Mouse (Mus musculus): ENCODE results near the gene Stk24. TPM values are rescaled to one million over a fixed set of nuclear protein-coding genes. Genes with fewer than 3 reads are reported as not detected.

Gene Stk24
- total and polyA plus RNA-seq, 3 experiments, result 62.5 to 79.3 TPM; not detected in 1

- Histone ChIP-seq H3K27ac (ENCODE audit: control insufficient read depth, low read depth, low read length) (no peak overlapping the region), H3K4me1 (ENCODE audit: control insufficient read depth in 1 of 2, insufficient read depth in 2 of 2, low read length in 2 of 2) (no peaks in the 10 kb centered on the region), H3K79me2 (ENCODE audit: control insufficient read depth, insufficient read depth, low read length, poor library complexity) (no peaks in the 10 kb centered on the region), H3K36me3 (ENCODE audit: control insufficient read depth in 1 of 2, insufficient read depth in 2 of 2, low read length in 2 of 2) (peaks cover 0 to 1% of the 10 kb centered on the region in 2 experiments; a peak in 2 of 4 replicates), H3K4me3 (ENCODE audit: control insufficient read depth in 1 of 2, insufficient read depth in 1 of 2, low read depth in 2 of 2, low read length in 2 of 2) (no peak overlapping the region), H3K9me3 (replicated peaks; ENCODE audit: insufficient read depth, low read length) (no peaks in the 10 kb centered on the region), H3K27me3 (ENCODE audit: control insufficient read depth in 1 of 2, insufficient read depth in 2 of 2, low read length in 2 of 2) (no peaks in the 10 kb centered on the region), H3K9ac (ENCODE audit: control insufficient read depth, low read depth, low read length, poor library complexity, severe bottlenecking) (no peak overlapping the region)
- TF ChIP-seq CHD1 (IDR thresholded peaks at IDR 0.05; ENCODE audit: low read depth, low read length) (no peak), POLR2A (IDR thresholded peaks at IDR 0.05; ENCODE audit: control insufficient read depth in 1 of 2, insufficient read depth in 1 of 2, low read depth in 1 of 2, low read length in 2 of 2, poor library complexity in 1 of 2) (no peak), JUND (IDR thresholded peaks at IDR 0.05; ENCODE audit: low read depth, low read length) (no peak), UBTF (IDR thresholded peaks at IDR 0.05; ENCODE audit: borderline replicate concordance, insufficient read depth, low read depth, low read length) (no peak), POLR2AphosphoS5 (IDR thresholded peaks at IDR 0.05; ENCODE audit: borderline replicate concordance, low read depth, low read length) (no peak), CHD2 (IDR thresholded peaks at IDR 0.05; ENCODE audit: low read length) (no peak), ELF1 (IDR thresholded peaks at IDR 0.05; ENCODE audit: low read depth, low read length) (no peak), GABPA (IDR thresholded peaks at IDR 0.05; ENCODE audit: low read depth, low read length) (no peak), MAZ (IDR thresholded peaks at IDR 0.05; ENCODE audit: low read depth, low read length) (no peak), POLR2AphosphoS2 (IDR thresholded peaks at IDR 0.05; ENCODE audit: low read length) (no peak), USF1 (IDR thresholded peaks at IDR 0.05; ENCODE audit: low read depth, low read length) (no peak), SIN3A (IDR thresholded peaks at IDR 0.05; ENCODE audit: low read length) (no peak), EP300 (IDR thresholded peaks at IDR 0.05; ENCODE audit: low read depth in 1 of 2, low read length in 2 of 2) (no peak), USF2 (IDR thresholded peaks at IDR 0.05; ENCODE audit: borderline replicate concordance in 1 of 2, insufficient read depth in 1 of 2, low read depth in 1 of 2, low read length in 2 of 2) (no peak), SMC3 (IDR thresholded peaks at IDR 0.05; ENCODE audit: low read depth, low read length) (no peak), HCFC1 (IDR thresholded peaks at IDR 0.05; ENCODE audit: low read depth, low read length) (no peak), ZMIZ1 (IDR thresholded peaks at IDR 0.05; ENCODE audit: low read depth, low read length) (no peak)
- DNase-seq (ENCODE audit: low read depth, low spot score), result no peak
Observed at GRCm38 (mm10) chr14:121281336-121281710, 98.5 kb downstream of the Stk24 start.

GRCm38 (mm10) chr14:121280601-121281335 lies 99.0 kb downstream of the Stk24 start:
- Histone ChIP-seq H3K4me3 (ENCODE audit: control insufficient read depth in 1 of 2, insufficient read depth in 1 of 2, low read depth in 2 of 2, low read length in 2 of 2) (no peak overlapping the region), H3K36me3 (ENCODE audit: control insufficient read depth in 1 of 2, insufficient read depth in 2 of 2, low read length in 2 of 2) (no peaks in the 10 kb centered on the region; a peak in 1 of 4 replicates), H3K27ac (ENCODE audit: control insufficient read depth, low read depth, low read length) (no peak overlapping the region), H3K9me3 (replicated peaks; ENCODE audit: insufficient read depth, low read length) (no peaks in the 10 kb centered on the region), H3K4me1 (ENCODE audit: control insufficient read depth in 1 of 2, insufficient read depth in 2 of 2, low read length in 2 of 2) (no peaks in the 10 kb centered on the region), H3K9ac (ENCODE audit: control insufficient read depth, low read depth, low read length, poor library complexity, severe bottlenecking) (no peak overlapping the region), H3K27me3 (ENCODE audit: control insufficient read depth in 1 of 2, insufficient read depth in 2 of 2, low read length in 2 of 2) (no peaks in the 10 kb centered on the region), H3K79me2 (ENCODE audit: control insufficient read depth, insufficient read depth, low read length, poor library complexity) (no peaks in the 10 kb centered on the region)
- TF ChIP-seq NRF1 (IDR thresholded peaks at IDR 0.05; ENCODE audit: insufficient read depth, low read depth, low read length, poor library complexity, severe bottlenecking), result no peak
- no peak for TF ChIP-seq HCFC1 (IDR thresholded peaks at IDR 0.05; ENCODE audit: low read depth, low read length)
- no peak for DNase-seq (ENCODE audit: low read depth, low spot score)
